ENCODE assay signal across 21 mouse cellular contexts in the genomic region with DNA sequence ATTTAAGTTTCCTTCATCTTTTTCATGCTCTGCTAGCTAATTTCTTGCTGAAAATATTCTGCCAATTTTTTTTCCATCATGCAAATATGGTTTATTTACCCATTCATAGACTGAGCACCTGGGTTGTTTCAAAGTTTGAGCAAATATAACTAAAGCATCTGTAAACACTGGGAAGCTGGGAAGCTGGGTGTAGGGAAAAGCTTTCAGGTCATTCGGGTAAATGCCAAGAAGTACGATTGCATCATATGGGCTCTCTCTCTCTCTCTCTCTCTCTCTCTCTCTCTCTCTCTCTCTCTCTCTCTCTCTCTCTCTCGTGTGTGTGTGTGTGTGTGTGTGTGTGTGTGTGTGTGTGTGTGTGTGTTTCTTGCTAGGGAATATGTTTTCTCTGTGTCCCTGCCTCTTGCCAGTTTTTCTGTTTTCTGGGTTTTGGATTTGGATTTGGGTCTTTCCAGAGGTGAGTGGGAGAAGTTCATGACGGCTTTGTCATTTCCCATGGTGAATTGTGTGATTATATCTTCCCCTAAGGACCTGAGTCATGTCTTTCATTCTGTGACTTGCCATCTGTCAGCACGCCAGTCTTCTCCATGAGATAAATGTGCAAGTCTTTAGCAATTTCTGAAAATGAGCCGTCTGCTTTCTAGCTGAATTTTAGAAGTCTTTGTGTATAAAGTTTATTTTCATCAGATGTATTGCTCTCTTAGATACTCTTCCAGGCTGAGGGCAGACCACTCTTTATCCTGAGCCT.
DNase-seq lines count a peak whose midpoint lies in the region; ATAC-seq and TF ChIP-seq lines count a peak whose summit lies in the region.
"Had no signal": no experiment of that assay in that cellular context is flagged by ENCODE, and none has a peak within 500 bp of the region (broad histone marks: within the 10 kb centered on the region; RNA-seq: fewer than 3 reads in every experiment).

No protein-coding gene starts in this region.

- no peak for TF ChIP-seq POLR2A in heart, adult 2 months (IDR thresholded peaks at IDR 0.05; ENCODE audit: insufficient read depth, low read depth, low read length)
- TF ChIP-seq POLR2A in lung, adult 2 months (IDR thresholded peaks at IDR 0.05; ENCODE audit: borderline replicate concordance, extremely low read depth, low read depth, low read length), result no peak

- H3K27ac ChIP-seq in heart, adult 2 months, result no peak overlapping the region
- no peak overlapping the region for H3K27ac ChIP-seq in lung, embryonic 14.5 days (ENCODE audit: low read depth)
- H3K27ac ChIP-seq: forebrain, embryonic 12.5 days; hindbrain, embryonic 10.5 days; left cerebral cortex, adult 2 months; liver, embryonic 14.5 days had no signal

- H3K79me2 ChIP-seq in heart, adult 2 months (replicated peaks; ENCODE audit: control insufficient read depth, insufficient read depth, low read length), result no peaks in the 10 kb centered on the region

- H3K9ac ChIP-seq in heart, adult 2 months (ENCODE audit: low read depth, low read length), result no peak overlapping the region
- no peak overlapping the region for H3K9ac ChIP-seq in lung, embryonic 14.5 days
- H3K9ac ChIP-seq: forebrain, embryonic 12.5 days; liver, embryonic 14.5 days had no signal

- no peaks in the 10 kb centered on the region for H3K4me1 ChIP-seq in heart, adult 2 months (ENCODE audit: control insufficient read depth, insufficient read depth, low read length)
- H3K4me1 ChIP-seq in lung, embryonic 14.5 days (ENCODE audit: insufficient read depth), result no peaks in the 10 kb centered on the region
- H3K4me1 ChIP-seq in lung, adult 2 months (ENCODE audit: control insufficient read depth, insufficient read depth, low read length), result no peaks in the 10 kb centered on the region
- H3K4me1 ChIP-seq: forebrain, embryonic 12.5 days; hindbrain, embryonic 10.5 days had no signal

- no peak overlapping the region for H3K4me3 ChIP-seq in heart, adult 2 months
- H3K4me3 ChIP-seq in lung, embryonic 14.5 days (ENCODE audit: low read depth, low read length), result no peak overlapping the region
- H3K4me3 ChIP-seq in lung, adult 2 months (replicated peaks; ENCODE audit: extremely low read depth, low read depth, low read length), result no peak overlapping the region
- H3K4me3 ChIP-seq: forebrain, embryonic 12.5 days; hindbrain, embryonic 10.5 days; left cerebral cortex, adult 2 months had no signal

- WGBS in heart, adult 2 months, result 43% methylated on average over 5 of the region's 6 CpGs
- 50% methylated on average over 5 of the region's 6 CpGs for WGBS in lung, embryonic 14.5 days
- WGBS in lung, adult 2 months, result 55% methylated on average over 5 of the region's 6 CpGs

- peak; percentile 13 to 23 for DNase-seq in heart, adult 2 months
- no peak for DNase-seq in heart, postnatal 25 days (ENCODE audit: low spot score)
- DNase-seq in lung, embryonic 14.5 days, result peak; percentile 20
- no peak for DNase-seq in lung, adult 2 months
- peak; percentile 20 for DNase-seq in Muller cell, postnatal 12 days (ENCODE audit: inconsistent ontology term)
- peak; percentile 6 to 9 for DNase-seq in heart, postnatal 36 days
- no peak for DNase-seq in thymus, postnatal 36 days
- DNase-seq in gastrocnemius, postnatal 36 days, result no peak
- DNase-seq: adrenal gland, adult 2 months; cerebellum, adult 11 months; cerebellum, postnatal 25 days; kidney, adult 2 months; kidney, postnatal 14 days; lung, postnatal 4 days; spleen, adult 18-20 months; thymus, adult 2 months had no signal

- no peak overlapping the region for H3K4me2 ChIP-seq in lung, embryonic 14.5 days
- H3K4me2 ChIP-seq: forebrain, embryonic 12.5 days; midbrain, embryonic 11.5 days had no signal

- H3K36me3 ChIP-seq in heart, adult 2 months (ENCODE audit: control insufficient read depth, insufficient read depth, low read length), result no peaks in the 10 kb centered on the region
- no peaks in the 10 kb centered on the region for H3K36me3 ChIP-seq in lung, embryonic 14.5 days (ENCODE audit: insufficient read depth)
- H3K36me3 ChIP-seq: forebrain, embryonic 12.5 days; hindbrain, embryonic 10.5 days had no signal

- no peaks in the 10 kb centered on the region for H3K9me3 ChIP-seq in lung, embryonic 14.5 days (ENCODE audit: low read depth, low read length)
- H3K9me3 ChIP-seq: forebrain, embryonic 12.5 days; hindbrain, embryonic 10.5 days had no signal

- ATAC-seq in lung, embryonic 14.5 days (ENCODE audit: insufficient read depth), result no peak

- no peak for TF ChIP-seq EP300 in heart, adult 2 months (IDR thresholded peaks at IDR 0.05; ENCODE audit: insufficient read depth, low read depth, low read length)

- intact Hi-C loops in heart, adult 2 months (cut with DNase I), result no loop called here
- intact Hi-C loops in heart, postnatal 25 days (cut with DNase I), result no loop called here
- intact Hi-C loops in heart, postnatal 36 days (cut with DNase I), result no loop called here
- intact Hi-C loops in gastrocnemius, postnatal 36 days (cut with DNase I), result no loop called here

- TF ChIP-seq CTCF in heart, adult 2 months (IDR thresholded peaks at IDR 0.05), result no peak
- no peak for TF ChIP-seq CTCF in lung, embryonic 14.5 days (IDR thresholded peaks at IDR 0.05; ENCODE audit: low read depth)
- TF ChIP-seq CTCF in lung, adult 2 months (IDR thresholded peaks at IDR 0.05; ENCODE audit: insufficient read depth, low read length), result no peak

- H3K27me3 ChIP-seq in heart, adult 2 months (ENCODE audit: control insufficient read depth, insufficient read depth, low read length), result no peaks in the 10 kb centered on the region
- no peaks in the 10 kb centered on the region for H3K27me3 ChIP-seq in lung, embryonic 14.5 days (ENCODE audit: insufficient read depth, low read length)
- H3K27me3 ChIP-seq: forebrain, embryonic 12.5 days had no signal

Comparison
In these comparisons a context has a peak if more than half of its experiments do, and no peak if none do; other contexts are left out.
1. DNase-seq: peak in heart, adult 2 months (2 of 2), lung, embryonic 14.5 days (single experiment), Muller cell, postnatal 12 days (single experiment) and heart, postnatal 36 days (2 of 2); none in heart, postnatal 25 days (single experiment), lung, adult 2 months (single experiment), thymus, postnatal 36 days (0 of 2) and gastrocnemius, postnatal 36 days (0 of 2).